Mouse (Mus musculus): Measurements from ENCODE around the gene Sgsm2. TPM values are rescaled to one million over a fixed set of nuclear protein-coding genes. Genes with fewer than 3 reads are reported as not detected.

The Sgsm2 gene
- polyA plus RNA-seq, 1 experiment from 2014 or later = 23.7 TPM

DNA sequence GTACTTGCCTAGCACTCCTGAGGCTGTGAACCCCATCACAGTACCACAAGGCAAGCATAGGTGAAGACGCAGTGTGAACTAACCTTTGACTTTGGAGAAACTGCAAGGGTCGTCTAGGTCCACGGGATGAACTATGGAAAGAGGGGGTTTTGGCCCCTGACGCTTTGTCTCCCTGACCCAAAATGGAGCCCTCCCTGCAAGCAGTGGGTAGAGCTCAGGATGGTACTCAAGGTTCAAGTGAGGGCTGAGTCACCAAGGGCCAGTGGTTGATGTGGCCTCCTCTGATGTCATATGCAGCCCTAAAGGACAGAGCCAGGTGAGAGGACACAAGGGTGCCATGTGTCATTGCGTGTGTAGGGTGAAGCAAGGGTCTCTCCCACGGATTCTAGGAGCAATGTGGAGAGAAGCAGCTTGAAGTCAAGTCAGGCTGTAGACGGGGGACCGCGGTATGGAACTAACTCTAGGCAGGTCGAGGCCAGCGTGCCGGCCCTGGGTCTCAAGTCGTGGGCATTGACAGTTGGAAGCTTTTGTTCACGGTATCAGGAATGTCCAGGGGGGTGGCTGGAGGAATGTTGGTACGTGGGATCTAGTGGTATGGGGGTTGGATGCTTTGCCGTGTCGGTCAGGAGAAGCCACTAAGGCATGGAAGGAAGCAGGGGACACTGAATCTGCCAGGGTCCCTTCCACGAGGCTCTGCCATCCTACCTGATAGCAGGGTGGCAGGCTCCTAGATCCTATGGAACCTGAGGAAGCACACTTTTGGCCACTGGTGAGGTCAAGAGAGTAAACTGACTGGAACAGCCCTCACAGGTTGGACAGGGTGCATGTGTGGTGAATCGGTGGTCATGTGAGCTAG is 56.8 kb downstream of the Sgsm2 start:
- H3K4me3 ChIP-seq (replicated peaks; ENCODE audit: low read length) = no peak overlapping the region
- DNase-seq (ENCODE audit: low spot score) (no peak), ATAC-seq (ENCODE audit: low FRiP score) (no peak)
- whole genome bisulfite sequencing = 91% methylated on average over 19 of the region's 19 CpGs
- H3K36me3 ChIP-seq (replicated peaks; ENCODE audit: control insufficient read depth, insufficient read depth) = peaks cover 39% of the 10 kb centered on the region
- H3K4me1 ChIP-seq (replicated peaks; ENCODE audit: control insufficient read depth, insufficient read depth, low read length) = peaks cover 7% of the 10 kb centered on the region; the same call in 1 of the 2 replicates
- no peaks in the 10 kb centered on the region for H3K9me3 ChIP-seq (ENCODE audit: control insufficient read depth, low read length)
- no peak overlapping the region for H3K9ac ChIP-seq
- H3K27me3 ChIP-seq (ENCODE audit: control insufficient read depth, insufficient read depth, low read length) = no peaks in the 10 kb centered on the region
- no peak overlapping the region for H3K27ac ChIP-seq
- H3K4me2 ChIP-seq (replicated peaks) = no peak overlapping the region

DNA sequence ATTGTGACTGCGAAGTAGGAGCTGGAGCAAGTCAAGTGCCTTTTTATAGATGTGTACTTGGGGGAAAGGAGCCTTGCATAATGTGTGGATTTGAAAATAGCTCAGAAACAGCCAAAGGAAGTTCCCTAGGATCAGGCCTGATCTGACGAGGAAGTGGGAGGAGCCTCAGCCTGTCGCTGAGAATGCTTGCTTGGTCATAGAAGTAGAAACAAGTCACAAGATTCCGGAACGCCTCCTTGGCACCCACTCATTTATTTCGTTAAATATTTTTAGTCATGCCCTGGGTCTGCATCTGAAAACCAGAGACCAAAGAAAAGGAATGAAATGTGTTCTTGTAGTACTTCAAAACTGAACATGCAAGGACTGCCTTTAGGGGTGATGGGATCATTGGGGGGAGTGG is 57.9 kb downstream of the Sgsm2 start:
- Histone ChIP-seq H3K9ac (no peak overlapping the region), H3K36me3 (replicated peaks; ENCODE audit: control insufficient read depth, insufficient read depth) (peaks cover 28% of the 10 kb centered on the region), H3K4me2 (replicated peaks) (peak overlapping the region; percentile 68), H3K9me3 (ENCODE audit: control insufficient read depth, low read length) (no peaks in the 10 kb centered on the region), H3K4me1 (replicated peaks; ENCODE audit: control insufficient read depth, insufficient read depth, low read length) (peaks cover 10% of the 10 kb centered on the region; the same call in 1 of the 2 replicates), H3K4me3 (replicated peaks; ENCODE audit: low read length) (peak overlapping the region; percentile 47), H3K27ac (peak overlapping the region; percentile 88), H3K27me3 (ENCODE audit: control insufficient read depth, insufficient read depth, low read length) (no peaks in the 10 kb centered on the region)
- 40% methylated on average over 6 of the region's 6 CpGs for WGBS
- no peak for ATAC-seq (ENCODE audit: low FRiP score)
- no peak for DNase-seq (ENCODE audit: low spot score)

DNA sequence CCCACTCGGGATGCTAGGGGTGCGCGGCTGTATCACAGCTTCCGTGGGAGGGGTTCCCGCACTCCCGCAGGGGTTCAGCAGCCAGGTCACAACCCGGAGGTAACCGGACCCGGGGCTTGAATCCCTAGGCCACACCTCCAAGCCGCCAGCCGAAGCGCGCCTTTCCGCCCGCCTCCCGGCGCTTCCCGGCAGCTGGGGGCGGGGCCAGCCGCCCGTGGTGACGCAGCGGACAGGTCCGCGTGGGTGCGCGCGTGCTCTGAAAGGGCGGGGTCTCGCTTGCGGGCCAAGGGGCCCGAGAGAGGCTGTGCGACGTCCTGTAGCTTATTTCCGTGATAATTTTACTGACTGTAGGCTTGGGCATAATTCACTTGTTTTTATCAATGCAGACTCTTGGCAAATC is 58.4 kb downstream of the Sgsm2 start:
- Histone ChIP-seq H3K27me3 (ENCODE audit: control insufficient read depth, insufficient read depth, low read length) (no peaks in the 10 kb centered on the region), H3K4me1 (replicated peaks; ENCODE audit: control insufficient read depth, insufficient read depth, low read length) (peaks cover 14% of the 10 kb centered on the region), H3K36me3 (replicated peaks; ENCODE audit: control insufficient read depth, insufficient read depth) (peaks cover 23% of the 10 kb centered on the region), H3K9ac (peak overlapping the region; percentile 61), H3K4me2 (replicated peaks) (peak overlapping the region; percentile 68), H3K9me3 (ENCODE audit: control insufficient read depth, low read length) (no peaks in the 10 kb centered on the region), H3K4me3 (replicated peaks; ENCODE audit: low read length) (peak overlapping the region; percentile 47), H3K27ac (peak overlapping the region; percentile 88)
- peak; percentile 66 for ATAC-seq (ENCODE audit: low FRiP score)
- DNase-seq (ENCODE audit: low spot score) = peak; percentile 86
- WGBS = under 1% methylated on average over 34 of the region's 35 CpGs

DNA sequence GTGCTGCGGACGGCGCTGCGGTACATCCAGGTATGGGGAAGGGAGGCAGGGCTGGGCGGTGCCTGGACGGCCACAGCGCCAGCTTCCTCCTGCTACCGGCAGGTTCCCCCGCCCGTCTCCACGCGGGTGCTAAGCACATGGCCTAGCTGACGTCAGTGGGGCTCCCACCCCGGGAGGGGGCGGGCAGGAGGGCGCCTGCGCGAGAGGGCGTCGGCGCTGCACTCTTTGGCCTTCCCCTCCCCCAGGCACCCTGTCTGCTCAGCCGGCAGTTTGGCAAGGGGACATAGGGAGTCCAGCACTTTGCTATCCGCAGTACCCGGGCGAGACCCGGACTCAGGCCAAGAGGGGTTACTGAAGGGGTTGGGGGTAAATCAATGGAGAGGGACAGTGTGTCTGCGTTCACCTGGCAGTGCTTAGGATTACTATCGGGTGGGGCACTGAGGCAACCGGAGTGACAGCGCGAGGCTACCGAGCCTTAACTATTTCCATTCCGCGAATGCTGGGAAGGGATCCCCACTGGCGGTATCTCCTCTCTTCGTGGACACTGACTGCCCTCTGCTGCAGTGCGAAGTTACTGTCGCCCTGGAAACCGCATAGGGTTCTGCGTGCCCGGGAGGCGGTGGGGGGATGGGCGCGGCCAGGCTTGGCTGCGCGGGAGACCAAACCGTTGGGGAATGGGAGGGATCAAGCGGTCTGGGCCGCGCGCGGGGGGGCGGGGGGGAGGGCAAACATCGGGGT is 59.0 kb downstream of the Sgsm2 start:
- H3K4me1 ChIP-seq (replicated peaks; ENCODE audit: control insufficient read depth, insufficient read depth, low read length) = peaks cover 20% of the 10 kb centered on the region
- peak overlapping the region; percentile 88 for H3K27ac ChIP-seq
- ATAC-seq (ENCODE audit: low FRiP score) (peak; percentile 69), DNase-seq (ENCODE audit: low spot score) (peak; percentile 78)
- peak overlapping the region; percentile 61 for H3K9ac ChIP-seq
- H3K4me3 ChIP-seq (replicated peaks; ENCODE audit: low read length) = peak overlapping the region; percentile 47
- under 1% methylated on average over 52 of the region's 54 CpGs for WGBS
- peak overlapping the region; percentile 68 for H3K4me2 ChIP-seq (replicated peaks)
- no peaks in the 10 kb centered on the region for H3K9me3 ChIP-seq (ENCODE audit: control insufficient read depth, low read length)
- no peaks in the 10 kb centered on the region for H3K27me3 ChIP-seq (ENCODE audit: control insufficient read depth, insufficient read depth, low read length)
- H3K36me3 ChIP-seq (replicated peaks; ENCODE audit: control insufficient read depth, insufficient read depth) = peaks cover 17% of the 10 kb centered on the region

- peak overlapping the region; percentile 47 for H3K4me3 ChIP-seq (replicated peaks; ENCODE audit: low read length)
- no peak for DNase-seq (ENCODE audit: low spot score)
- no peak for ATAC-seq (ENCODE audit: low FRiP score)
- no peaks in the 10 kb centered on the region for H3K9me3 ChIP-seq (ENCODE audit: control insufficient read depth, low read length)
- H3K27me3 ChIP-seq (ENCODE audit: control insufficient read depth, insufficient read depth, low read length) = no peaks in the 10 kb centered on the region
- peaks cover 24% of the 10 kb centered on the region for H3K4me1 ChIP-seq (replicated peaks; ENCODE audit: control insufficient read depth, insufficient read depth, low read length)
- H3K4me2 ChIP-seq (replicated peaks) = peak overlapping the region; percentile 68
- peaks cover 10% of the 10 kb centered on the region for H3K36me3 ChIP-seq (replicated peaks; ENCODE audit: control insufficient read depth, insufficient read depth)
- H3K27ac ChIP-seq = peak overlapping the region; percentile 88
- WGBS = 50% methylated on average over 16 of the region's 16 CpGs
- peak overlapping the region; percentile 61; the same call in 1 of the 2 replicates for H3K9ac ChIP-seq
These were observed 59.7 kb downstream of the Sgsm2 start for GRCm38 (mm10) chr11:74837056-74837693.

DNA sequence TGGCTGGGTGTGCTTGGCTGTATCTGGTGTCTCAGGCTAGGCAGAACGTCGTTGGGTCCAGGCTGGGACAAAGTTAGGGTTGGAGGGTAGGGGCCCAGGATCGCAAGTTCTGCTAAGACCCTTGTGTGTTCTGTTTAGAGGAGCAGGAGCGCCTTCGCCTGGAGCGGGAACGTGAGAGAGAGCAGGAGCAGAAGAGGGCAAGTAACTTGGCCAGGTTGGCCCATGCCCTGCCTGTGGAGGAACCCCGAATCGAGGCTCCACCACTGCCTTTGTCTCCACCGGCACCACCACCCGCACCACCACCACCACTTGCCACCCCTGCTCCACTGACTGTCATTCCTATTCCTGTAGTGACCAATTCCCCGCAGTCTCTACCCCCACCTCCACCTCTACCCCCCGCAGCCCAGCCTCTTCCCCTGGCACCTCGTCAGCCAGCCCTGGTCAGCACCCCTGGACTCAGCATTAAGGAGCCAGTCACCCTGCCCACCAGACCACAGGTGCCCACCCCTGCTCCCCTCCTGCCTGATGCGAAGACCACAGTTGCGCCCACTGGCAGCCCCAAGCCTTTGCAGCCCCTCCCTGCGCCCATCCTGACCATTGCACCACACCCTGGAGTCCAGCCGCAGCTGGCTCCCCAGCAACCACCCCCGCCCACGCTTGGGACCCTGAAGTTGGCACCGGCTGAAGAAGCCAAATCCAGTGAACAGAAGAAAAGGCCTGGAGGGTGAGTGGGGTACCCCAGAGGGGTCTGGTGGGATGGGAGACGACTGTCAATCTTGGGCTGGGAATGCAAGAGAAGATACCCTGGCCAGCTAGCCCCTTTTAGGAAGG is 60.4 kb downstream of the Sgsm2 start:
- H3K4me1 ChIP-seq (replicated peaks; ENCODE audit: control insufficient read depth, insufficient read depth, low read length) = peaks cover 24% of the 10 kb centered on the region
- H3K27ac ChIP-seq = no peak overlapping the region
- ATAC-seq (ENCODE audit: low FRiP score) = no peak
- no peak for DNase-seq (ENCODE audit: low spot score)
- H3K9me3 ChIP-seq (ENCODE audit: control insufficient read depth, low read length) = no peaks in the 10 kb centered on the region
- 88% methylated on average over 22 of the region's 22 CpGs for WGBS
- H3K4me3 ChIP-seq (replicated peaks; ENCODE audit: low read length) = no peak overlapping the region
- H3K4me2 ChIP-seq (replicated peaks) = no peak overlapping the region
- H3K9ac ChIP-seq = no peak overlapping the region
- no peaks in the 10 kb centered on the region for H3K27me3 ChIP-seq (ENCODE audit: control insufficient read depth, insufficient read depth, low read length)
- peaks cover 6% of the 10 kb centered on the region for H3K36me3 ChIP-seq (replicated peaks; ENCODE audit: control insufficient read depth, insufficient read depth)

- Histone ChIP-seq H3K27me3 (ENCODE audit: control insufficient read depth, insufficient read depth, low read length) (no peaks in the 10 kb centered on the region), H3K9me3 (ENCODE audit: control insufficient read depth, low read length) (no peaks in the 10 kb centered on the region), H3K27ac (no peak overlapping the region), H3K4me3 (replicated peaks; ENCODE audit: low read length) (no peak overlapping the region), H3K4me1 (replicated peaks; ENCODE audit: control insufficient read depth, insufficient read depth, low read length) (peaks cover 24% of the 10 kb centered on the region), H3K9ac (no peak overlapping the region), H3K4me2 (replicated peaks) (no peak overlapping the region), H3K36me3 (replicated peaks; ENCODE audit: control insufficient read depth, insufficient read depth) (peaks cover 6% of the 10 kb centered on the region)
- ATAC-seq (ENCODE audit: low FRiP score) (no peak), DNase-seq (ENCODE audit: low spot score) (no peak)
- WGBS = 73% methylated on average over 6 of the region's 6 CpGs
These were observed 61.2 kb downstream of the Sgsm2 start for GRCm38 (mm10) chr11:74835593-74836224.

DNA sequence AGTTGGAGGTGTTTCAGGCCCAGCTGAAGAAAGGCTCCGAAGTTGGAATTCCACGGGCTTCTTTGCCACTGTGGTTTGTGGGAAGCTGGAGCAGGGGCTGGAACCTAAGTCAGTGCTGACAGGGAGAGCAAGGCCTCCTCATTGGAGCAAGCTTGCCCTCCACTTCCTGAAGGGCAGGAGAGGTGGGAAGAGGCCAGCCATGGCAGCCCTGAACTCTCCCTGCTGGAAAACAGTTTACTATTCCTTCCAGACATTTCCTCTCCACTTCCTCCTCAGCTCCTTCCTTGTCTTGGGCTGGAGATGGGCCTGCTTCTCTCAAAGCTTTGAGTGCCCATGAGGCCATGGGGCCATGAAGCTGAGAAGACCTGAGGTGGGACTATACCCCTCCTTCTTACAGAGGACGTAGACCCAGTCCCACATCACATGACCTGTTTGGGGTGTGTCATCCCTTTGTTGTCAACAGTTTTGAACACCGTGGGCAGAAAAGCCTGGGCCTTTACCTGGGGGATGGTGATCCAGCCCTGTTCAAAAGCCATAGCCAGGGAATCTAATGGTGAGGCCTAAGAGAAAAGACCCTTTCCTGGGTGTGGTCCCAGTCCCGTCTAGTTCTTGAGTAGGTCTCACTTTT is 62.1 kb downstream of the Sgsm2 start:
- Histone ChIP-seq H3K9ac (no peak overlapping the region), H3K4me2 (replicated peaks) (no peak overlapping the region), H3K9me3 (ENCODE audit: control insufficient read depth, low read length) (no peaks in the 10 kb centered on the region), H3K36me3 (replicated peaks; ENCODE audit: control insufficient read depth, insufficient read depth) (peaks cover 6% of the 10 kb centered on the region), H3K4me1 (replicated peaks; ENCODE audit: control insufficient read depth, insufficient read depth, low read length) (peaks cover 24% of the 10 kb centered on the region), H3K4me3 (replicated peaks; ENCODE audit: low read length) (no peak overlapping the region), H3K27me3 (ENCODE audit: control insufficient read depth, insufficient read depth, low read length) (no peaks in the 10 kb centered on the region), H3K27ac (no peak overlapping the region)
- DNase-seq (ENCODE audit: low spot score) (no peak), ATAC-seq (ENCODE audit: low FRiP score) (no peak)
- 62% methylated on average over 5 of the region's 5 CpGs for WGBS

Measured in hindbrain, embryonic 14.5 days (tissue).